Mouse (Mus musculus): ENCODE measurements at regions not wholly inside any gene's neighbourhood (a gene's known extent, or its start where the extent isn't known, plus 50 kb on each side); places are given as distances from the start of the nearest gene placed in this dataset.

DNA sequence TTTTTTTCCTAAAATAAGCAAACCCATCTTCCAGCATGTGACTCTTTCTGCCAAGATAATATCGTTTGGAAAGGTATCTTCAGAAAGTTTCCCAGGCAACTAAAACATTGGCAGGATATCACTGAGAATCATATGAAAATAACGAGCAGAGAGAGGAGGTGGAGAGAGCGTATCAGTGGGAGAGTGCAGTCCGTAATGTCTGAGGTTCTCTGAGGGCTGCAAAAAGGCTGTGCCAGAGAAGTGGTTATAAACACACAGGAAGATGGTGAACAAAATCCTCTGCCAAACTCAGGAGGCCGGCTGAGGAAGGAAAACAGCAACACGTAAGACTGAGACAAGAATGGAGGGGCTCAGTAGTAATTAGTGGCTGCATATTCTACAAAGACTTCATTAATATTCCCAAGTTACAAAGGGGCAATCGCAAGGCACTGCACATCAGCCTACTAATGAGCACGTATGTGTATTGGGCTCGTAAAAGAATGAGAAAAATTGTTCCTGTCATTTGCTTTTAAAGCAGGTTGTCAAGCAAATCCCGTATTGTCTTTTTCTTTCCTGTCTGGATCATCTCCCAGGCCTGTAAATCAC is 54.8 kb upstream of the Cers6 start:
- TF ChIP-seq EP300 (IDR thresholded peaks at IDR 0.05; ENCODE audit: low read length), result no peak
- no peak for TF ChIP-seq IRF4 (IDR thresholded peaks at IDR 0.05; ENCODE audit: low read depth, low read length)
- no peak for TF ChIP-seq MYC (IDR thresholded peaks at IDR 0.05; ENCODE audit: low read depth, low read length)
- TF ChIP-seq KAT2A (IDR thresholded peaks at IDR 0.05; ENCODE audit: insufficient replicate concordance, low read length), result no peak
- no peak for TF ChIP-seq HCFC1 (IDR thresholded peaks at IDR 0.05; ENCODE audit: low read depth, low read length)
- TF ChIP-seq CTCF (conservative IDR thresholded peaks at IDR 0.05 in 1 of 2, IDR thresholded peaks at IDR 0.05 in 1 of 2; ENCODE audit: low read depth in 2 of 2, low read length in 2 of 2), result no peak
- no peak for TF ChIP-seq JUN (IDR thresholded peaks at IDR 0.05; ENCODE audit: insufficient read depth, low read depth, low read length)
- no peak for TF ChIP-seq POLR2A (IDR thresholded peaks at IDR 0.05; ENCODE audit: low read depth, low read length)
- no peak for TF ChIP-seq UBTF (IDR thresholded peaks at IDR 0.05; ENCODE audit: low read depth, low read length)
